Mouse (Mus musculus): ENCODE measurements around the gene Map2k7. TPM values are rescaled to one million over a fixed set of nuclear protein-coding genes. Genes with fewer than 3 reads are reported as not detected.

Map2k7 gene
- 73.2 and 79.9 TPM in 2 replicates for polyA plus RNA-seq (2012; rRNA removed)

DNA sequence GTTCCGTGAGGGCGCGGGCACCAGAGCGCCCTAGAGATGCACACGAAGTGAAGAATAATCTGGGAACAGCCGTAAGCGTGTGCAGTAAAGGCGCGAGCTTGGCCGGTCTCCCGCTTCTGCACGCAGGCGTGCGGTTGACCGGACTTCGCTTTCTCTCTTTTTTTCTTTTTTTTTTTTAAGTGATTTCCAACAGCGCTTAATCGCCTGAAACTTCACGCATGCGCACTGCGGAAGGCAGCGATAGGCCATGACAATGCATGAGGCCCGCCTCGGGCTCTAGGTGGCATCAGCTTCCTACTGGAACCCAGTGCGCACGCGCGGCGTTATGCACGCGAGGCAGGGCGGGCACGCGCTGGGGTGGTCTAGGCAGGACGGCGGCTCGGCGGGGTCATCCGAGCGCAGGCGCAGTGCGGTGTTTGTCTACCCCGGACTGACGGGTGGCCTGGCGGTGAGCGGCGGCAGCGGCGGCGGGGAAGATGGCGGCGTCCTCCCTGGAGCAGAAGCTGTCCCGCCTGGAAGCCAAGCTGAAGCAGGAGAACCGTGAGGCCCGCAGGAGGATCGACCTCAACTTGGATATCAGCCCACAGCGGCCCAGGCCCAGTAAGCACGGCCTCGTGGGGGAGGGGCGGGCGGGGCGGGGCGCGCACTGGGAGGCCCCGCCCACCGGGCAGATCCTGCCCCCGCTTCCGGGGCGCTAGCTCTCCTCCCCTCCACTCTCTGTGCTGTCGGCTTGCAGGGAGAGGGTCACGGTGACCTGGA lies at the start of gene Map2k7, which contains the start of gene Gm49320:
Gene Map2k7 (plus strand): TSS at position 307 of the 759 bp plus-strand sequence.
Gene Gm49320 (plus strand): TSS at position 432 of the 759 bp plus-strand sequence.
- peak within 1 kb of the TSS; percentile 79 for H3K27ac ChIP-seq (ENCODE audit: control insufficient read depth, insufficient read depth, low read length)
- WGBS = under 1% methylated on average over 68 of the region's 71 CpGs
- peaks cover 20% of the 10 kb centered on the region for H3K4me1 ChIP-seq (replicated peaks; ENCODE audit: control insufficient read depth, insufficient read depth, low read length)
- H3K36me3 ChIP-seq (ENCODE audit: control insufficient read depth, insufficient read depth, low read length) = peaks cover 1% of the 10 kb centered on the region
- TF ChIP-seq POLR2A (IDR thresholded peaks at IDR 0.05; ENCODE audit: control insufficient read depth, extremely low read depth, insufficient read depth, low read length, poor library complexity) (peak; percentile 74), CTCF (IDR thresholded peaks at IDR 0.05; ENCODE audit: borderline replicate concordance, control insufficient read depth, extremely low read depth, insufficient read depth, low read length, poor library complexity) (peak; percentile 70; the same call in 1 of the 2 replicates)
- DNase-seq = peak; percentile 99
- peak within 1 kb of the TSS; percentile 91 for H3K4me3 ChIP-seq (ENCODE audit: control insufficient read depth, insufficient read depth, low read length)
- H3K27me3 ChIP-seq (ENCODE audit: control insufficient read depth, insufficient read depth, low read length) = no peaks in the 10 kb centered on the region

DNA sequence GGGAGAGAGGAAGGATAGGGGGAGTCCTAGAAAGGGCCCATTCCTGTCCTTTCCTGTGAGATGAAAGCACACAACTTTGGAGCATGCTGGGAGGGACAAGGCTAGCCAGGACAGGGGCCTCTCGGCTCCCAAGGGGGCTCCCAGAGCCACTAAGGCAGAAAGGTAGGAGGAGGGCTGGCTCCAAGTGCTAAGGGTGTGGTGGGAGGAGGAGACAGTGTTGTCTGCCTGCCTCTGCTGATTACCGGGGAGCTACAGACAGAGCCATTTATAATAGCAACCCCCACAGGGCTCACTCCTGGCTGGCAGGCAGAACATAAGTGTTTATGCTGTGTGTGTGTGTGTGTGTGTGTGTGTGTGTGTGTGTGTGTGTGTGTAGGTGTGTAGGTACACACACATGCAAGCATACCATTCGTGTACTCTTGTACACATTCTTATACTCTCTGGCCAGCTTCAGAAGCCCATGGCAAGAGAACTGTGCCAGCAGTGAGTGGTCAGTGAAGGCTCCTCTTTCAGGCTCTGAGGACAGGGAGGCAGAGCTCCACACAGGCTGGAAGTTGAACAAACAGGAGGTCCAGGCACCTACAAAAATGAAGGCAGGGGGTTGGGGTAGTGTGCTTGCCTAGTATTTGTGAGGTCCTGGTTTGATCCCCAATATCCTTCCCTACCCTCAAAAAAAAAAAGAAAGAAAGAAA lies 49.4 kb upstream of the Map2k7 start:
- WGBS = 93% methylated on average over 3 of the region's 3 CpGs
- no peak for DNase-seq
- no peak overlapping the region for H3K27ac ChIP-seq (ENCODE audit: control insufficient read depth, insufficient read depth, low read length)
- H3K4me1 ChIP-seq (replicated peaks; ENCODE audit: control insufficient read depth, insufficient read depth, low read length) = peaks cover 5% of the 10 kb centered on the region
- no peak overlapping the region for H3K4me3 ChIP-seq (ENCODE audit: control insufficient read depth, insufficient read depth, low read length)
- no peaks in the 10 kb centered on the region for H3K27me3 ChIP-seq (ENCODE audit: control insufficient read depth, insufficient read depth, low read length)
- H3K36me3 ChIP-seq (ENCODE audit: control insufficient read depth, insufficient read depth, low read length) = 0 out of 2 replicates have a peak, but pooled peaks cover 3% of the 10 kb centered on the region
- no peak for TF ChIP-seq CTCF (IDR thresholded peaks at IDR 0.05; ENCODE audit: borderline replicate concordance, control insufficient read depth, extremely low read depth, insufficient read depth, low read length, poor library complexity)
- TF ChIP-seq POLR2A (IDR thresholded peaks at IDR 0.05; ENCODE audit: control insufficient read depth, extremely low read depth, insufficient read depth, low read length, poor library complexity) = no peak

DNA sequence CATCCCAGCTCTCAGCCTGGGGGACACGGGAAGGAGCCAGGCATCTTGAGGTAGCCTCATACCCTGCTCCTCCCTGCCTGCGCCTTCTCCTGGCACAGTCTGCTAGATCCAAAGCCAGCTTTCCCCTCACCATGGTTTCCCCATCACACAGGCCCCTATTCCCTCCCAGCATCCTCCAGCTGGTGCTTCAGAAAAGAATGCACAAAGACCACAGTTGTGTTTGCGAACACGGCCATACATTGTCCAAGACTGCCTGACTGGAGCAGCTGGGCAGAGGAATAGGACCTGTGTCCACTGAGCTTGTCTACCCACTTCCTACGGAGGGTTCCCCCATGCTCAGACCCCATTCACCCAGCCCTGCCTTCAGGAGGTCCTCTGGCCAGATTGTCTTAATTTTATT lies 46.2 kb upstream of the Map2k7 start:
- no peak overlapping the region for H3K4me3 ChIP-seq (ENCODE audit: control insufficient read depth, insufficient read depth, low read length)
- H3K27ac ChIP-seq (ENCODE audit: control insufficient read depth, insufficient read depth, low read length) = no peak overlapping the region
- no peak for TF ChIP-seq CTCF (IDR thresholded peaks at IDR 0.05; ENCODE audit: borderline replicate concordance, control insufficient read depth, extremely low read depth, insufficient read depth, low read length, poor library complexity)
- TF ChIP-seq POLR2A (IDR thresholded peaks at IDR 0.05; ENCODE audit: control insufficient read depth, extremely low read depth, insufficient read depth, low read length, poor library complexity) = no peak
- DNase-seq = no peak
- WGBS = 96% methylated on average over 5 of the region's 5 CpGs
- no peaks in the 10 kb centered on the region for H3K27me3 ChIP-seq (ENCODE audit: control insufficient read depth, insufficient read depth, low read length)
- H3K36me3 ChIP-seq (ENCODE audit: control insufficient read depth, insufficient read depth, low read length) = 0 out of 2 replicates have a peak, but pooled peaks cover 3% of the 10 kb centered on the region
- H3K4me1 ChIP-seq (replicated peaks; ENCODE audit: control insufficient read depth, insufficient read depth, low read length) = peaks cover 5% of the 10 kb centered on the region

DNA sequence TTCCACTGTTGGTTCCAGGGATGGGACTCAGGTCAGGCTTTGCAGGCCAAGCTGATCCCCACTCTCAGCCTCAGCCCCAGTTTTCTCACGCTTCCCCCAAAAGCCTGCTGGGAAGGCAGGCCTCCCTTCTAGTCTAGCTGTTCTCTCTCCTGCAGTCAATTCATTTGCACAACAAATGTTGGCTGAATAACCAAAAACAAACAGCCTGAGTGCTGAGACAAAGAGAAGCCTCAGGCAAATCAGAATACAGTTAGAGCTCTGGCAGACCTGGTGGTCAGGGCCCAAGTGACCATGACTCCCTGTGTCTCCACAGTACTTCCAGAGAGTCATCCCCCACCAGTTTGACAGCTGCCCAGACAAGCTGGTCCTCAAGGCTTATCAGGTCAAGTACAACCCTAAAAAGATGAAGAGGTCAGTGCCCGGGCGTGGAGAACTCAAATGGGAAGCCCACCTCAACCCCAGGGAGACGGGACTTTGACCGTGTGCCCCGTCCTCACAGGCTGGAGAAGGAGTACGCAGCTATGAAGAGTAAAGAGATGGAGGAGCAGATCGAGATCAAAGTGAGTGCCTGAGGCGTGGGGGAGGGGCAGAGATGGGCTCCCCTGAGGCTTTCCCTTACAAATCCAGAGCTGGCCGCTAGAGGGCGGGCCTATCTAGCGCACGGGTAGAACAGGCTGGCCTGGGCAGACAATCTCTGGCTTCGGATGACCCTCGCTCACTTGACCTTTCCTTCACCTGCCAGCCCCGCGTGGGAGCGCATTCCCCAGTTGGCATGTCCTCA lies 45.5 kb upstream of the Map2k7 start:
- peak; percentile 88 for DNase-seq
- no peaks in the 10 kb centered on the region for H3K27me3 ChIP-seq (ENCODE audit: control insufficient read depth, insufficient read depth, low read length)
- no peak for TF ChIP-seq POLR2A (IDR thresholded peaks at IDR 0.05; ENCODE audit: control insufficient read depth, extremely low read depth, insufficient read depth, low read length, poor library complexity)
- TF ChIP-seq CTCF (IDR thresholded peaks at IDR 0.05; ENCODE audit: borderline replicate concordance, control insufficient read depth, extremely low read depth, insufficient read depth, low read length, poor library complexity) = peak; percentile 94
- H3K36me3 ChIP-seq (ENCODE audit: control insufficient read depth, insufficient read depth, low read length) = no peaks in the 10 kb centered on the region
- 20% methylated on average over 18 of the region's 18 CpGs for WGBS
- H3K4me3 ChIP-seq (ENCODE audit: control insufficient read depth, insufficient read depth, low read length) = no peak overlapping the region
- H3K27ac ChIP-seq (ENCODE audit: control insufficient read depth, insufficient read depth, low read length) = no peak overlapping the region
- H3K4me1 ChIP-seq (replicated peaks; ENCODE audit: control insufficient read depth, insufficient read depth, low read length) = peaks cover 5% of the 10 kb centered on the region

DNA sequence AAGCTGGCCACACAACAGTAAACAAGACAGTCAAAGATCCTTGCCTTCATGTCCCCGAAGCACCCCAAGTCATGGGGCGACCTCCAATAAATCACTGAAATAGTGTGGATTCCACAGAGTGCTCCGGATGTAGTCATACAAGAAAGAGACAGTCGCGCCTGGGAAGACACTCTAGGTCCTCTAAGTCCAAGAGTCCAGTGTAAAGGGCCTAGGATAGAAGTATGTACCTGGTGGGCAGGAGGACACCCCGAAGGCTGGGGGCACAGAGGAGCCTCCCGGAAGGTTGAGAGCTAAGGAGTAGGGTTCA lies 45.0 kb upstream of the Map2k7 start:
- Histone ChIP-seq H3K4me3 (ENCODE audit: control insufficient read depth, insufficient read depth, low read length) (no peak overlapping the region), H3K36me3 (ENCODE audit: control insufficient read depth, insufficient read depth, low read length) (no peaks in the 10 kb centered on the region), H3K27ac (ENCODE audit: control insufficient read depth, insufficient read depth, low read length) (no peak overlapping the region), H3K4me1 (replicated peaks; ENCODE audit: control insufficient read depth, insufficient read depth, low read length) (peaks cover 5% of the 10 kb centered on the region), H3K27me3 (ENCODE audit: control insufficient read depth, insufficient read depth, low read length) (no peaks in the 10 kb centered on the region)
- no peak for DNase-seq
- TF ChIP-seq CTCF (IDR thresholded peaks at IDR 0.05; ENCODE audit: borderline replicate concordance, control insufficient read depth, extremely low read depth, insufficient read depth, low read length, poor library complexity) = no peak
- WGBS = 74% methylated on average over 7 of the region's 7 CpGs

DNA sequence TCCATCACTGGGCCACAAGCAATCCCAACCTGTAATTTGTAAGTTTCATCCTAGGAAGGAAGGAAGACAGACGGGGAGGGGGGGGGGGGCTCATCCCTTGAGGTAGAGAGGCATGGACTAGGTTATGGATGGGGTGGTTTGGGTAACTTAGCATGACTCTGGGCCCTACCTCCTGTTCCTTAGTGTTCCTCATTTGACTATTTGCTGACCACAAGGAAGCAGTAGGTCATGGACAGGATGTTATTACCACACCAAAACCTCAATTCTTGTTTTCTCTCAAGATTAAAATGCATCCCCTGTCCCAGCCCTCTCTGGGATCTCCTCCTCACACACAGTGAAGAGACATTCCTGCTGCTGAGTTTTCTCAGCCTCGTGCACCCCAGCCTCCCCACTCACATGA lies 37.2 kb upstream of the Map2k7 start:
- no peak overlapping the region for H3K4me3 ChIP-seq (ENCODE audit: control insufficient read depth, insufficient read depth, low read length)
- no peak for DNase-seq
- no peak overlapping the region for H3K27ac ChIP-seq (ENCODE audit: control insufficient read depth, insufficient read depth, low read length)
- no peaks in the 10 kb centered on the region for H3K4me1 ChIP-seq (replicated peaks; ENCODE audit: control insufficient read depth, insufficient read depth, low read length)
- H3K27me3 ChIP-seq (ENCODE audit: control insufficient read depth, insufficient read depth, low read length) = no peaks in the 10 kb centered on the region
- WGBS = 69% methylated on average over 2 of the region's 2 CpGs
- H3K36me3 ChIP-seq (ENCODE audit: control insufficient read depth, insufficient read depth, low read length) = no peaks in the 10 kb centered on the region
- no peak for TF ChIP-seq CTCF (IDR thresholded peaks at IDR 0.05; ENCODE audit: borderline replicate concordance, control insufficient read depth, extremely low read depth, insufficient read depth, low read length, poor library complexity)
- TF ChIP-seq POLR2A (IDR thresholded peaks at IDR 0.05; ENCODE audit: control insufficient read depth, extremely low read depth, insufficient read depth, low read length, poor library complexity) = no peak

Data from thymus, adult 2 months (tissue).